Mouse (Mus musculus): ENCODE data around the gene Efna2. TPM values are rescaled to one million over a fixed set of nuclear protein-coding genes. Genes with fewer than 3 reads are reported as not detected.
A peak's percentile ranks its signal among the peaks of the same experiment; 100 is the strongest.

The Efna2 gene
- total and polyA plus RNA-seq, 3 experiments: 0.23 to 1.5 (median 0.86) TPM

DNA sequence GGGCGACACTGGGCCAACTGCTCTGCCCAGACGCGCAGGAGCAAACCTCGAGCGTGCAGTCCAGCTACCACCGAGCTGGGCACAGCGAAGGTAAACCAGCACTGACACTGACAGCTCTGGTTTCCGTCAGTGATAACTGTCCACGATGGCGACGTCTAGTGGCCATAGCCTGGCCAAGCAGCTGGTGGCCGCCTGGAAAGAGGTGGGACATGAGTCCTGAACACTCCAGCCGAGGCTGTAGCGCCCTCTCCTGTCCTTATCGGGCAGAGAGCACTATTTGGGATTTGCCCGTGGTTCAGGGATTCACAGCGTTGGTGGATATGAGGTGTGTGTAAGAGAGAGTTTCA lies 14.3 kb upstream of the Efna2 start:
- H3K36me3 ChIP-seq (replicated peaks in 1 of 2; ENCODE audit: control insufficient read depth in 1 of 2, insufficient read depth in 1 of 2, low read length in 1 of 2): peaks cover 3 to 7% of the 10 kb centered on the region in 2 experiments
- dilution Hi-C loops (cut with MboI; ENCODE audit: extremely low pct_ligation_motif_present, extremely low pct_unique_long_range_greater_than_20kb, low sequenced_read_pairs): no loop called here
- in situ Hi-C loops (cut with MboI; ENCODE audit: low pct_ligation_motif_present, low pct_unique_long_range_greater_than_20kb, low sequenced_read_pairs): no loop called here
- H3K79me2 ChIP-seq (replicated peaks; ENCODE audit: control insufficient read depth, extremely low read depth, insufficient read depth, poor library complexity, severe bottlenecking): peaks cover 16% of the 10 kb centered on the region
- H3K9me3 ChIP-seq (replicated peaks; ENCODE audit: low read length): no peaks in the 10 kb centered on the region
- H3K27ac ChIP-seq (ENCODE audit: insufficient read depth, low read depth): no peak overlapping the region
- TF ChIP-seq POLR2AphosphoS2 (IDR thresholded peaks at IDR 0.05; ENCODE audit: low read depth, low read length) (no peak; the same call in 1 of the 2 replicates), EP300 (IDR thresholded peaks at IDR 0.05; ENCODE audit: low read length) (no peak), CHD1 (IDR thresholded peaks at IDR 0.05; ENCODE audit: low read depth, low read length) (no peak), MEF2A (IDR thresholded peaks at IDR 0.05; ENCODE audit: borderline replicate concordance, low read depth, low read length) (peak; percentile 68), IRF4 (IDR thresholded peaks at IDR 0.05; ENCODE audit: low read depth, low read length) (peak; percentile 76), ETS1 (conservative IDR thresholded peaks at IDR 0.05; ENCODE audit: low read depth, low read length) (peak; percentile 45; the same call in 1 of the 2 replicates), ZMIZ1 (IDR thresholded peaks at IDR 0.05; ENCODE audit: low read depth, low read length) (no peak), USF2 (conservative IDR thresholded peaks at IDR 0.05; ENCODE audit: low read depth, low read length) (peak; percentile 26; the same call in 1 of the 2 replicates), CTCF (conservative IDR thresholded peaks at IDR 0.05 in 1 of 2, IDR thresholded peaks at IDR 0.05 in 1 of 2; ENCODE audit: low read depth in 2 of 2, low read length in 2 of 2) (peak; percentile 95 to 100), SIN3A (IDR thresholded peaks at IDR 0.05; ENCODE audit: low read length) (peak; percentile 96), JUND (conservative IDR thresholded peaks at IDR 0.05; ENCODE audit: low read depth, low read length) (no peak), JUN (IDR thresholded peaks at IDR 0.05; ENCODE audit: insufficient read depth, low read depth, low read length) (no peak), TBP (conservative IDR thresholded peaks at IDR 0.05; ENCODE audit: low read depth, low read length) (0 out of 2 replicates have a peak, but pooled peaks have one; percentile 56), ZC3H11A (IDR thresholded peaks at IDR 0.05; ENCODE audit: low read depth, low read length) (peak; percentile 92), E2F4 (IDR thresholded peaks at IDR 0.05; ENCODE audit: insufficient replicate concordance, low read depth, low read length) (no peak), MAX (IDR thresholded peaks at IDR 0.05; ENCODE audit: low read length) (no peak; the same call in 1 of the 2 replicates), POLR2A (IDR thresholded peaks at IDR 0.05; ENCODE audit: low read depth, low read length) (peak; percentile 53), MYC (IDR thresholded peaks at IDR 0.05; ENCODE audit: low read depth, low read length) (peak; percentile 63; the same call in 1 of the 2 replicates), KAT2A (IDR thresholded peaks at IDR 0.05; ENCODE audit: insufficient replicate concordance, low read length) (no peak), ZKSCAN1 (IDR thresholded peaks at IDR 0.05; ENCODE audit: borderline replicate concordance, low read depth, low read length) (no peak), SMC3 (IDR thresholded peaks at IDR 0.05; ENCODE audit: low read depth, low read length) (peak; percentile 99), BHLHE40 (IDR thresholded peaks at IDR 0.05; ENCODE audit: low read depth, low read length) (peak; percentile 36; the same call in 1 of the 2 replicates), NELFE (IDR thresholded peaks at IDR 0.05; ENCODE audit: low read depth, low read length) (peak; percentile 80; the same call in 1 of the 2 replicates), HCFC1 (IDR thresholded peaks at IDR 0.05; ENCODE audit: low read depth, low read length) (peak; percentile 58; the same call in 1 of the 2 replicates), RAD21 (IDR thresholded peaks at IDR 0.05; ENCODE audit: low read depth, low read length) (peak; percentile 100), TCF12 (IDR thresholded peaks at IDR 0.05; ENCODE audit: low read depth, low read length) (peak; percentile 82), UBTF (IDR thresholded peaks at IDR 0.05; ENCODE audit: low read depth, low read length) (no peak), RCOR1 (conservative IDR thresholded peaks at IDR 0.05; ENCODE audit: low read depth, low read length) (no peak), NRF1 (IDR thresholded peaks at IDR 0.05; ENCODE audit: low read depth, low read length) (peak; percentile 55), ZNF384 (IDR thresholded peaks at IDR 0.05; ENCODE audit: low read depth, low read length) (no peak; the same call in 1 of the 2 replicates), ELF1 (IDR thresholded peaks at IDR 0.05; ENCODE audit: low read depth, low read length) (peak; percentile 60; the same call in 1 of the 2 replicates), PAX5 (IDR thresholded peaks at IDR 0.05; ENCODE audit: low read length) (no peak), MAZ (IDR thresholded peaks at IDR 0.05; ENCODE audit: low read depth, low read length) (no peak; the same call in none of the 2 replicates), USF1 (IDR thresholded peaks at IDR 0.05; ENCODE audit: low read depth, low read length) (no peak), CHD2 (IDR thresholded peaks at IDR 0.05; ENCODE audit: low read length) (no peak), MAFK (IDR thresholded peaks at IDR 0.05; ENCODE audit: insufficient replicate concordance, low read length) (no peak), MXI1 (IDR thresholded peaks at IDR 0.05; ENCODE audit: low read depth, low read length) (peak; percentile 84), GABPA (IDR thresholded peaks at IDR 0.05; ENCODE audit: insufficient replicate concordance, low read depth, low read length) (no peak)
- peak overlapping the region; percentile 95 for H3K4me2 ChIP-seq (ENCODE audit: insufficient read depth, low read depth, poor library complexity, severe bottlenecking)
- H3K4me1 ChIP-seq (ENCODE audit: control insufficient read depth in 1 of 2, insufficient read depth in 2 of 2): peaks cover 27 to 76% of the 10 kb centered on the region in 2 experiments
- H3K9ac ChIP-seq (ENCODE audit: insufficient read depth, low read depth): peak overlapping the region; percentile 68
- peak; percentile 93 for DNase-seq (ENCODE audit: extremely low read depth)
- H3K4me3 ChIP-seq (replicated peaks in 1 of 3; ENCODE audit: low read depth in 2 of 3, low read length in 2 of 3, poor library complexity in 1 of 3): peak overlapping the region in 2 of 3 experiments; percentile 30 to 61
- no peaks in the 10 kb centered on the region for H3K27me3 ChIP-seq (replicated peaks)

All from CH12.LX (cell line).